Mouse (Mus musculus) CH12.LX (cell line): ENCODE results near the gene Cdk13.

Experiments used
- CTCF ChIP-seq, 2 experiments: IDR thresholded peaks in 1 of 2; conservative IDR thresholded peaks in 1 of 2; 2 replicates each; pipeline ENCODE4 v1.5.1; 2011 to 2012; ENCODE audit warnings: low read depth in 2 of 2, low read length in 2 of 2, improper control_type of control experiment in 1 of 2, inconsistent platforms in 1 of 2, mild to moderate bottlenecking in 1 of 2, moderate library complexity in 1 of 2
- MEF2A ChIP-seq: IDR thresholded peaks from 2 replicates; pipeline ENCODE4 v1.6.1; 2014; ENCODE audit warnings: low read depth, mild to moderate bottlenecking, inconsistent platforms, low read length, improper control_type of control experiment, borderline replicate concordance
- USF1 ChIP-seq: IDR thresholded peaks from 2 replicates; pipeline ENCODE4 v1.6.1; 2014; ENCODE audit warnings: low read depth, mild to moderate bottlenecking, inconsistent platforms, low read length, improper control_type of control experiment

DNA sequence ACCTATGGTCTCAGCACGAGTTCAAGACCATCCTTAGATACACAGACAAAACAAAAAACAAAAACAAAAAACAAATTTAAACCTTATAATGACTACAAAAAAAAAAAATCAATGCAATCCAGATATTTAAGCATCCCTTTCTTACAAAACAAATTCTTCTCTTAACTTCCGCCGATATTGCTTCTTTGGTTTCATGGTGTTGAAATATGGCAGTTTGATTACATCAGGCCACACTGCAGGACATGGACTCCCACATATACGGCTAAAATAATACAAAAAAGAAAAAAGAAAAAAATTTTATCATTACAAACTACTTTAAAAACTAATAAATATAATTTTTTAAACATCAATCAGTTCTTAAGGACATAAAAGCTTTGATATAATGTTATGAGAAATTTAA, 77.0 kb downstream of the Cdk13 start:
- no peak for TF ChIP-seq CTCF (conservative IDR thresholded peaks at IDR 0.05 in 1 of 2, IDR thresholded peaks at IDR 0.05 in 1 of 2; ENCODE audit: low read depth in 2 of 2, low read length in 2 of 2)
- TF ChIP-seq USF1 = no peak
- no peak for TF ChIP-seq MEF2A
